Mouse (Mus musculus) midbrain, embryonic 15.5 days (tissue): Measurements from ENCODE around the gene Reep6. TPM values are rescaled to one million over a fixed set of nuclear protein-coding genes. Genes with fewer than 3 reads are reported as not detected.

Experiments
- ATAC-seq: fragments of 200-750 bp; cut with Nextera tagmentation; replicated peaks from 2 replicates; pipeline ENCODE4 v1.8.0; 2017; ENCODE audit warnings: moderate TSS enrichment
- H3K27ac ChIP-seq: fragments of 300-500 bp; sonication (generic); 2 replicates; pipeline ENCODE4 v1.5.1; 2015; ENCODE audit warnings: mild to moderate bottlenecking, inconsistent platforms
- H3K27me3 ChIP-seq: fragments of 300-500 bp; sonication (generic); replicated peaks from 2 replicates; pipeline ENCODE4 v1.6.1; 2015; ENCODE audit warnings: inconsistent platforms
- H3K36me3 ChIP-seq: fragments of 300-500 bp; sonication (generic); replicated peaks from 2 replicates; pipeline ENCODE4 v1.6.1; 2015; ENCODE audit warnings: inconsistent platforms
- H3K4me1 ChIP-seq: fragments of 300-500 bp; sonication (generic); 2 replicates; pipeline ENCODE4 v1.6.1; 2015; ENCODE audit warnings: inconsistent platforms
- H3K4me2 ChIP-seq: fragments of 300-500 bp; sonication (generic); 2 replicates; pipeline ENCODE4 v1.6.1; 2015; ENCODE audit warnings: inconsistent platforms, mild to moderate bottlenecking, moderate library complexity
- H3K4me3 ChIP-seq: fragments of 300-500 bp; sonication (generic); 2 replicates; pipeline ENCODE4 v1.5.1; 2015; ENCODE audit warnings: mild to moderate bottlenecking, inconsistent platforms
- H3K9ac ChIP-seq: fragments of 300-500 bp; sonication (generic); 2 replicates; pipeline ENCODE4 v1.6.1; 2015; ENCODE audit warnings: mild to moderate bottlenecking, inconsistent platforms
- H3K9me3 ChIP-seq: fragments of 300-500 bp; sonication (generic); 2 replicates; pipeline ENCODE4 v1.6.1; 2016; ENCODE audit warnings: inconsistent platforms
- WGBS: fragments of 180-500 bp; shearing (Covaris S2); methylation state at CpG from one replicate; pipeline ENCODE4 v1.1.7; 2015; ENCODE audit warnings: mixed read lengths; 5-methylcytosine and 5-hydroxymethylcytosine counted together
- polyA plus RNA-seq: library from polyadenylated mRNA; unstranded; fragments of >200 nt; fragmentation: Nextera tagmentation; extraction: Ambion mirVana; gene quantifications from 2 replicates; pipeline ENCODE4 v1.2.1, GENCODE M21; 2015

The Reep6 gene
- polyA plus RNA-seq, 1 experiment from 2014 or later: 5.5 TPM

DNA sequence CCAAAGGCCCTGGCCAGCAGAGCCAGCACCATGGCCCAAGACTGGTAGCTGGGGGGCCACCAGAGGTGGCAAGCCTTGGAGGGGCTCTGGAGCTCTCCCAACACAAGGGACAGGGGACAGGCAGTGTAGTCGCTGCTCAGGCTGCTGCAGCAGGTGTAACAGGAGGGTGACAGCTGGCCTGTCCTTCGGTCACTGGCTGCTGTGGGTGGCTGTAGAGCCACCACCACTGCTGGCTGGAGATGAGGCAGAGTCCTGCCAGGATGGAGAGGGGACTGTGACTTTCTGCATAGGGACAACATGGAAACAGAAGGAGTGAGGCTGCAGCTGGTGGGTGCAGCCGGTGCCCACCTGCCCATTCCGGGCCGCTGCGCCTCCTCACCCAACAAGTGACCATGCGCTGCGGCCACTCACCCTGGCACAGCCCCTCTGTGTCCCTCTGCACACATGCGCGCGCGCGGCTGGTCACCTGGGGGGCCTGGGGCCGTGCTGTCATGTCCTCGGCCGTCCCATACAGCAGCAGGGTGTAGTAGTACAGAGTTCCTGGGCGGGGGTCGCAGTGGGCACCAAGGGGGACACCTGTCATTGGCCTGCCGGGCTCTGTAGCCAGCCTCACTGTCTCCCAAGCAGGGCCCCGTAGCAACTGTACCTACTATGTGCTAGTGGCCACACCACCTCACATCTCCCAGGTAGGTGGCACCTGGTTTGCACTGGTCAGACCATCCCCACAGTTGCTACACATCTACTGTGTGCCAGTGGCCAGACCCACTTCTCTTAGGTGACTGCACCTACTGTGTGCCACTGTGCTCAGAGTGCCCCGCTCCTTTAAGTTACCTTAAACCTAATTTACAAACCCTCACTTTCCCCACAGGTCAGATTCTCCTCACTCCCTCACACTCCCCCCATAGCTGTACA is 7.8 kb upstream of the Reep6 start:
- H3K4me2 ChIP-seq: no peak overlapping the region
- 0 out of 2 replicates have a peak, but pooled peaks cover 2% of the 10 kb centered on the region for H3K27me3 ChIP-seq
- peaks cover 39% of the 10 kb centered on the region for H3K4me1 ChIP-seq
- H3K9ac ChIP-seq: no peak overlapping the region
- H3K4me3 ChIP-seq: no peak overlapping the region
- 91% methylated on average over 21 of the region's 21 CpGs for WGBS
- no peak overlapping the region for H3K27ac ChIP-seq
- H3K36me3 ChIP-seq: peaks cover 16% of the 10 kb centered on the region
- no peak for ATAC-seq
- no peaks in the 10 kb centered on the region for H3K9me3 ChIP-seq

GRCm38 (mm10) chr10:80322811-80323211 is 6.9 kb upstream of the Reep6 start:
- Histone ChIP-seq H3K9ac (peak overlapping the region; percentile 52; the same call in 1 of the 2 replicates), H3K27ac (no peak overlapping the region), H3K9me3 (no peaks in the 10 kb centered on the region), H3K4me2 (peak overlapping the region; percentile 89), H3K4me1 (peaks cover 31% of the 10 kb centered on the region), H3K27me3 (0 out of 2 replicates have a peak, but pooled peaks cover 2% of the 10 kb centered on the region), H3K4me3 (peak overlapping the region; percentile 48), H3K36me3 (peaks cover 8% of the 10 kb centered on the region; the same call in 1 of the 2 replicates)
- WGBS: 2% methylated on average over 28 of the region's 28 CpGs
- ATAC-seq: peak; percentile 1; the same call in 1 of the 2 replicates

- H3K9ac ChIP-seq: peak overlapping the region; percentile 52
- 0 out of 2 replicates have a peak, but pooled peaks cover 2% of the 10 kb centered on the region for H3K27me3 ChIP-seq
- H3K4me1 ChIP-seq: peaks cover 31% of the 10 kb centered on the region
- H3K36me3 ChIP-seq: peaks cover 4% of the 10 kb centered on the region; the same call in 1 of the 2 replicates
- peak; percentile 8; the same call in 1 of the 2 replicates for ATAC-seq
- peak overlapping the region; percentile 48 for H3K4me3 ChIP-seq
- no peak overlapping the region for H3K27ac ChIP-seq
- H3K9me3 ChIP-seq: no peaks in the 10 kb centered on the region
- H3K4me2 ChIP-seq: peak overlapping the region; percentile 89
- WGBS: 1% methylated on average over 46 of the region's 46 CpGs
Observed at GRCm38 (mm10) chr10:80323261-80324119, 6.3 kb upstream of the Reep6 start.

GRCm38 (mm10) chr10:80324120-80325037 is 5.4 kb upstream of the Reep6 start:
- H3K36me3 ChIP-seq: no peaks in the 10 kb centered on the region
- no peaks in the 10 kb centered on the region for H3K9me3 ChIP-seq
- ATAC-seq: no peak
- H3K27me3 ChIP-seq: 0 out of 2 replicates have a peak, but pooled peaks cover 2% of the 10 kb centered on the region
- H3K4me1 ChIP-seq: peaks cover 29% of the 10 kb centered on the region
- peak overlapping the region; percentile 48; the same call in 1 of the 2 replicates for H3K4me3 ChIP-seq
- peak overlapping the region; percentile 89; the same call in 1 of the 2 replicates for H3K4me2 ChIP-seq
- no peak overlapping the region for H3K27ac ChIP-seq
- WGBS: 74% methylated on average over 17 of the region's 17 CpGs
- H3K9ac ChIP-seq: no peak overlapping the region

DNA sequence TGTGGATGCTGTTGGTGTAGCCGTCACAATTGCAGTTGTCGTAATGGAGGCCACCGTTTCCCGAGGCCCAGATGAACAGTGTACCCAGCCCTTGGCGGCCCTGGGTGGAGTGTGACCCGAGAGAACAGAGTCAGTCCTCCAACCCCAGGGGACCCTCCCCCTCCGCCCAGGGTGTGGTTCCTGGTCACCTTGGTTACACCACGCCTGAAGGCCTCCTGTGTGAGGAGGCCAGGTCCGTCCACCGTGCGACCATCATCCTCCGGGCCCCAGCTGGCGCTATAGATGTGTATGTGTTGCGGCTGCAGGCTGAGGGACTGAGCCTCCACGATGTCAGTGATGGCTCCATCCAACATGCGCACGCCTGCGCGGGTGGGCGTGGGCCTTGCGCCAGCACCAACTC is 4.7 kb upstream of the Reep6 start:
- H3K27ac ChIP-seq: no peak overlapping the region
- 0 out of 2 replicates have a peak, but pooled peaks cover 2% of the 10 kb centered on the region for H3K27me3 ChIP-seq
- peaks cover 24% of the 10 kb centered on the region for H3K4me1 ChIP-seq
- no peak overlapping the region for H3K4me3 ChIP-seq
- 89% methylated on average over 21 of the region's 21 CpGs for WGBS
- H3K9me3 ChIP-seq: no peaks in the 10 kb centered on the region
- H3K9ac ChIP-seq: no peak overlapping the region
- no peak for ATAC-seq
- H3K4me2 ChIP-seq: no peak overlapping the region
- no peaks in the 10 kb centered on the region for H3K36me3 ChIP-seq

DNA sequence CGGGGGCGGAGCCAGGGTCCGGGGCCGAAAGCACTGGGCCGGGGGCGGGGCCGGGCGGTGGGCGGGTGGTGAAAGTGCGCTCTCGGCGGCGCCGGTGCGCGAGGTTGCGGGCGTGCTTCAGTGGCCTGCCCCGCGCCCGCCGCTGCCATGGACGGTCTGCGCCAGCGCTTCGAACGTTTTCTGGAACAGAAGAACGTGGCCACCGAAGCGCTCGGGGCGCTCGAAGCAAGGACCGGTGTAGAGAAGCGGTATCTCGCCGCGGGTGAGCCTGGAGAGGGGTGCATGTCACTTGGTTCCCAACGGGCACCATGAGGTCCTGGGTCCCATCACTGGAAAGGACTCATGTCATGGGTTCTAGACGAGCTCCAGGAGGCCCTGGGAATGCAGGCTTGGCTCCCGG is 331 bp downstream of the Reep6 start:
- Histone ChIP-seq H3K36me3 (no peaks in the 10 kb centered on the region), H3K27ac (no peak overlapping the region), H3K27me3 (peaks cover 6% of the 10 kb centered on the region; the same call in 1 of the 2 replicates), H3K9me3 (no peaks in the 10 kb centered on the region), H3K9ac (peak overlapping the region; percentile 36), H3K4me1 (peaks cover 13% of the 10 kb centered on the region), H3K4me2 (peak overlapping the region; percentile 83), H3K4me3 (peak overlapping the region; percentile 48)
- WGBS: under 1% methylated on average over 39 of the region's 41 CpGs
- no peak; the same call in 1 of the 2 replicates for ATAC-seq

- Histone ChIP-seq H3K9me3 (no peaks in the 10 kb centered on the region), H3K36me3 (no peaks in the 10 kb centered on the region), H3K9ac (no peak overlapping the region), H3K4me3 (no peak overlapping the region), H3K27ac (no peak overlapping the region), H3K4me2 (peak overlapping the region; percentile 83), H3K27me3 (peaks cover 6% of the 10 kb centered on the region; the same call in 1 of the 2 replicates), H3K4me1 (peaks cover 13% of the 10 kb centered on the region)
- 90% methylated on average over 2 of the region's 2 CpGs for WGBS
- ATAC-seq: no peak
Observed at GRCm38 (mm10) chr10:80330888-80331287, 1.1 kb downstream of the Reep6 start.

DNA sequence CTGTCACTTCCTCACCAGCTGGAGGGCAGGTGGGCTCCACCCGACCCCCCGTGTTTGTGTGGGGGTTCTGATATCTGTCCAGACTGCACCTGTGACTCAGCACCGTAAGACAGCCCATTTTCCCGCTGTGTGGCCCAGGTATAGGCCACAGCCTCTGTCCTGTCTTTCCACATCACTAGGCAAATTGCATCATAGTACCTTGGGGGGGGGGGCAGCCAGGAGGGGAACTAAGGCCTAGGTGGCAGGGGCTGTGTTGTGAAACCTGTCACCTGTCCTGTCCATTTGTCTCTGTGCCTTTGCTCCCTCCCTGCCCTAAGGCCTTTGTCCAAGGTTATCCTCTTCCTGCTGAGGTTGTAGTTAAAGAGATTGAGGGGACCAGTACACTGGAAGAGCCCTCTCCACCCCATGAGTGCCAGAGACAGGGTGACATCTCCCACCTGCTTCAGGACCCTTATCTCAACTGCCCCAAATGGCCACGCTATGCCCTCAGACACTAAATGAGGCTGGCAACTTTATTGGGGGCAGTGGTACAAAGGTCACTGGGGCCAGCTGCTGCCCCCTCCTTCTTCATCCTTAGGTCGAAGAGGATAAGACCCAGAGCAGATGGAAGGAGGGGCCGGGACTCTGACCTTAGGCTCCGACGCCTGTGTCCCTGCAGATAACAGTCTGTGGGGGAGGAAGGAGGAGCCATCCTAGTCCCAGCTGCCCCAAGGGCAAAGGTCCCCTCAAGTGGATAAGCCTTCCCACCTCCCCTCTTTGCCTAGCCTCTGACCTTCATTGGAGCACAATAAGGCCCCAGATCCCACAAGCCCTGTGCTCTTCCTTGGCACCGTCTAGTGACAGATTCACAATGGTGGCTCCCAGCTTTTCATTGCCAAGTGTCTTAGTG is 2.1 kb downstream of the Reep6 start:
- no peak overlapping the region for H3K4me3 ChIP-seq
- peaks cover 13% of the 10 kb centered on the region for H3K4me1 ChIP-seq
- ATAC-seq: no peak
- H3K27ac ChIP-seq: no peak overlapping the region
- H3K9ac ChIP-seq: no peak overlapping the region; the same call in 1 of the 2 replicates
- peaks cover 4% of the 10 kb centered on the region; the same call in 1 of the 2 replicates for H3K27me3 ChIP-seq
- WGBS: 67% methylated on average over 10 of the region's 10 CpGs
- no peaks in the 10 kb centered on the region for H3K9me3 ChIP-seq
- H3K36me3 ChIP-seq: no peaks in the 10 kb centered on the region
- no peak overlapping the region for H3K4me2 ChIP-seq

DNA sequence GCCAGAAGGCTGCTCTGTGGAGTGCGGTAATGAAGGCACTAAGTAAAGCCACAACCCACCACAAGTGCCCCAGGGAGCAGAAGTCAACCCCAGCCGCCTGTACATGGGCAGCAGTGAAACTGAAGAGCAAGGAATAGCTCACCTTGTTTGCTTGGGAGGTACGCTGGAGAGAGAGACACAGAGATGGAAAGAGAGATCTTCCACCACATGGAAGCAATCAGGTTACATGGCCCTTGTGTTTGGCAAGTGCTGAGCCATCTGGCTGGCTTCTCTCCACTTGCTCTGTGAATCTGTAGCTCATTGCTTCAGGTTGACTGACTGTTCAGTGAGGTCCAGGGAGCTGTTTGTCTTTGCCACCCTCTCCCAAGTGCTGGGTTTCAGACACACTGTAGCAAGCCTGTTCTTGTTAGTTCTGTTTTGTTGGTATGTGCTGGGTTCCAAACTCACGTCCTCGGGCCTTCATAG is 2.8 kb downstream of the Reep6 start:
- WGBS: 75% methylated on average over 5 of the region's 5 CpGs
- H3K9ac ChIP-seq: no peak overlapping the region; the same call in 1 of the 2 replicates
- peaks cover 4% of the 10 kb centered on the region; the same call in 1 of the 2 replicates for H3K27me3 ChIP-seq
- no peak overlapping the region for H3K4me2 ChIP-seq
- no peak overlapping the region for H3K27ac ChIP-seq
- no peak for ATAC-seq
- H3K36me3 ChIP-seq: no peaks in the 10 kb centered on the region
- H3K4me3 ChIP-seq: no peak overlapping the region
- peaks cover 13% of the 10 kb centered on the region for H3K4me1 ChIP-seq
- H3K9me3 ChIP-seq: no peaks in the 10 kb centered on the region

DNA sequence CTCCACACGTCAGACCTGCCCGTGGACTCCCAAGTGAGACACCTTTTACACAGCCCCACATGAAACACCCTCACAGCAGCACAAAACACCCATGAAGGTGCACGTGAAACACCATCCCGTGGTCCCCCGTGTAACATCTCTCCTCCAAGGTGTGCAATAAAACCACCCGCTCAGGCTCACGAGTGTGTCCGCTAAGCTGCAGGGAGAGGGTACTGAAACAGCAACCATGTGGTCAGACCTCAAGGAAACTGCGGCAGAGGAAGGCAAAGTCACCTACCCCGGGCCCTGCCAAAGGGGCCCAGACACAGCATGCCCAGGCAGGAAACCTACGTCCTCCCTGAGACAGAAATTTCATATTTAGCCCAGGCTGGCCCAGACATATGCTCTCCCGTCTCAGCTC is 6.5 kb downstream of the Reep6 start:
- no peak for ATAC-seq

More for the DNA sequence above, 6.5 kb downstream of the Reep6 start:
- H3K9me3 ChIP-seq: no peaks in the 10 kb centered on the region
- no peak overlapping the region for H3K4me2 ChIP-seq
- no peak overlapping the region for H3K4me3 ChIP-seq
- 92% methylated on average over 12 of the region's 12 CpGs for WGBS
- peaks cover 16% of the 10 kb centered on the region for H3K27me3 ChIP-seq
- no peaks in the 10 kb centered on the region for H3K36me3 ChIP-seq
- peaks cover 6% of the 10 kb centered on the region; the same call in 1 of the 2 replicates for H3K4me1 ChIP-seq
- H3K27ac ChIP-seq: no peak overlapping the region
- no peak overlapping the region for H3K9ac ChIP-seq
